Mouse (Mus musculus) erythroblast, embryonic 14.5 days (primary cell): ENCODE data around the gene Tubd1. TPM values are rescaled to one million over a fixed set of nuclear protein-coding genes. Genes with fewer than 3 reads are reported as not detected.

ENCODE experiments used
- H3K27me3 ChIP-seq: 2 replicates; pipeline ENCODE4 v1.6.1; 2012; ENCODE audit warnings: inconsistent platforms; ENCODE audit not compliant: control insufficient read depth
- H3K36me3 ChIP-seq: 2 replicates; pipeline ENCODE4 v1.6.1; 2012; ENCODE audit warnings: mild to moderate bottlenecking, inconsistent platforms; ENCODE audit not compliant: control insufficient read depth
- H3K4me1 ChIP-seq: 2 replicates; pipeline ENCODE4 v1.6.1; 2012; ENCODE audit warnings: inconsistent platforms; ENCODE audit not compliant: control insufficient read depth
- H3K4me3 ChIP-seq: replicated peaks from 2 replicates; pipeline ENCODE3; 2012; ENCODE audit warnings: moderate library complexity, mild to moderate bottlenecking, inconsistent platforms
- H3K9me3 ChIP-seq: 2 replicates; pipeline ENCODE4 v1.6.1; 2012; ENCODE audit warnings: low read length, inconsistent platforms, mixed read lengths; ENCODE audit not compliant: control insufficient read depth
- GATA1 ChIP-seq: IDR thresholded peaks from 2 replicates; pipeline ENCODE4 v1.6.1; 2012; ENCODE audit warnings: low read length, inconsistent platforms, mixed read lengths
- TAL1 ChIP-seq: IDR thresholded peaks from 3 replicates; pipeline ENCODE4 v1.6.1; 2012; ENCODE audit warnings: low read length, inconsistent platforms, mixed read lengths
- polyA plus RNA-seq: library from polyadenylated mRNA; stranded (reverse); fragments of >175 nt; gene quantifications from 2 replicates; pipeline ENCODE4 v1.2.3, GENCODE M21; 2012

Tubd1 gene
- polyA plus RNA-seq, 1 experiment: 0.02 TPM

- H3K27me3 ChIP-seq: no peaks in the 10 kb centered on the region
- peaks cover 66% of the 10 kb centered on the region for H3K36me3 ChIP-seq
- H3K4me3 ChIP-seq: no peak overlapping the region
- no peaks in the 10 kb centered on the region for H3K9me3 ChIP-seq
- peaks cover 37% of the 10 kb centered on the region for H3K4me1 ChIP-seq
- no peak for TF ChIP-seq TAL1
- TF ChIP-seq GATA1: no peak
These were observed 48.2 kb downstream of the Tubd1 start for GRCm38 (mm10) chr11:86592993-86593392.

GRCm38 (mm10) chr11:86593443-86593842, 48.7 kb downstream of the Tubd1 start:
- Histone ChIP-seq H3K27me3 (no peaks in the 10 kb centered on the region), H3K9me3 (no peaks in the 10 kb centered on the region), H3K4me3 (no peak overlapping the region), H3K36me3 (peaks cover 69% of the 10 kb centered on the region), H3K4me1 (peaks cover 34% of the 10 kb centered on the region)
- TF ChIP-seq GATA1 (no peak), TAL1 (no peak)

GRCm38 (mm10) chr11:86594188-86594876, 49.5 kb downstream of the Tubd1 start:
- Histone ChIP-seq H3K4me1 (peaks cover 29% of the 10 kb centered on the region), H3K4me3 (no peak overlapping the region), H3K9me3 (no peaks in the 10 kb centered on the region), H3K27me3 (no peaks in the 10 kb centered on the region), H3K36me3 (peaks cover 71% of the 10 kb centered on the region)
- TF ChIP-seq GATA1: no peak
- no peak for TF ChIP-seq TAL1

GRCm38 (mm10) chr11:86595366-86595765, 50.6 kb downstream of the Tubd1 start:
- Histone ChIP-seq H3K27me3 (no peaks in the 10 kb centered on the region), H3K4me1 (peaks cover 29% of the 10 kb centered on the region), H3K36me3 (peaks cover 79% of the 10 kb centered on the region), H3K4me3 (no peak overlapping the region), H3K9me3 (no peaks in the 10 kb centered on the region)
- TF ChIP-seq GATA1 (no peak), TAL1 (no peak)

GRCm38 (mm10) chr11:86596187-86596960, 51.6 kb downstream of the Tubd1 start:
- no peak overlapping the region for H3K4me3 ChIP-seq
- H3K9me3 ChIP-seq: no peaks in the 10 kb centered on the region
- H3K27me3 ChIP-seq: no peaks in the 10 kb centered on the region
- peaks cover 76% of the 10 kb centered on the region for H3K36me3 ChIP-seq
- TF ChIP-seq GATA1 (no peak), TAL1 (no peak)
- H3K4me1 ChIP-seq: peaks cover 26% of the 10 kb centered on the region

- no peaks in the 10 kb centered on the region for H3K27me3 ChIP-seq
These were observed 52.2 kb downstream of the Tubd1 start for GRCm38 (mm10) chr11:86596976-86597375.

GRCm38 (mm10) chr11:86598154-86598553, 53.4 kb downstream of the Tubd1 start:
- Histone ChIP-seq H3K4me1 (peaks cover 12% of the 10 kb centered on the region), H3K9me3 (no peaks in the 10 kb centered on the region), H3K4me3 (no peak overlapping the region), H3K36me3 (peaks cover 69% of the 10 kb centered on the region), H3K27me3 (no peaks in the 10 kb centered on the region)
- no peak for TF ChIP-seq TAL1
- no peak for TF ChIP-seq GATA1

More at GRCm38 (mm10) chr11:86596976-86597375, 52.2 kb downstream of the Tubd1 start:
- Histone ChIP-seq H3K4me3 (no peak overlapping the region), H3K36me3 (peaks cover 72% of the 10 kb centered on the region), H3K4me1 (peaks cover 23% of the 10 kb centered on the region), H3K9me3 (no peaks in the 10 kb centered on the region)
- TF ChIP-seq GATA1: no peak

- no peaks in the 10 kb centered on the region for H3K27me3 ChIP-seq
- H3K4me3 ChIP-seq: no peak overlapping the region
- H3K4me1 ChIP-seq: peaks cover 9% of the 10 kb centered on the region
- H3K9me3 ChIP-seq: no peaks in the 10 kb centered on the region
- H3K36me3 ChIP-seq: peaks cover 69% of the 10 kb centered on the region
- no peak for TF ChIP-seq GATA1
- no peak for TF ChIP-seq TAL1
These were observed 53.8 kb downstream of the Tubd1 start for GRCm38 (mm10) chr11:86598572-86598971.

GRCm38 (mm10) chr11:86599378-86600208, 54.8 kb downstream of the Tubd1 start:
- peaks cover under 1% of the 10 kb centered on the region; the same call in 1 of the 2 replicates for H3K4me1 ChIP-seq
- TF ChIP-seq GATA1: no peak
- peaks cover 68% of the 10 kb centered on the region for H3K36me3 ChIP-seq
- no peaks in the 10 kb centered on the region for H3K27me3 ChIP-seq
- no peak overlapping the region for H3K4me3 ChIP-seq
- no peaks in the 10 kb centered on the region for H3K9me3 ChIP-seq
